7 mouse cellular contexts compared by ENCODE assay signal in the genomic region with DNA sequence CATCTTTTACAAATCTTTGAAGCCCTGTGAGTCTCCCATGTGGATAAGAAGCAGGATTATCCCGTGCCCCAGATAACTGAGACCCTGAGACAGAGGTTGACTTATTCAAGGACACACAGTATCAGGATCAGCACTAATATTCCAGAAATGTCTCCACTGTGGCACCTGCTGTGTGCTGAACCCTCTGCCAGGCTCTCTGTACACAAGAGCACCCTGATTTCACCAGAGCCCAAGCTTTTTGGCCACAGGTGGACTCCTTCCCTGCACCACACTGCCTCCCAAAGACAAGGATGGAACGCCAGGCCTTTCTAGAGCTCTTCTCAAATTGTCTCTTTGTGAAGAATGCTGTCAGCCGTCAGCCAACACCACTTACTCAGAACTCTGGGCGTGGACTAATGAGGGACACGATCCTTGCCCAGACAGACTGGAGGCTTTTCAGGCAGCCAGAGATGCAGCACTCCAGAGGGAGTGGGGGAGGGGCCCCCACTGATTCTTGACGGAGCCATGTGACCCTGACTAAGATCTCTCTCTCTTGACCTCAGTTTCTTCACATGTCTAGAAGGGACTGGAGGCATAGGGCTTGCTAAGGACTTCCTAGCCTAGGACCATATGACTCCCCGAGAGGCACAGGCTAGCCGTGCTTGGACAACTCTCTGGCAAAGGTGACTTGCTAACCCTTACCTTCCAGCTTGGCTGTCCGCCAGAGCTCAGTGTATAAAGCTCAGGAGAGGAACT.
DNase-seq lines count a peak whose midpoint lies in the region; TF ChIP-seq lines count a peak whose summit lies in the region.

No protein-coding gene starts in this region.

- no peaks in the 10 kb centered on the region for H3K79me2 ChIP-seq in heart, adult 2 months (replicated peaks; ENCODE audit: control insufficient read depth, insufficient read depth, low read length)
- no peaks in the 10 kb centered on the region for H3K79me2 ChIP-seq in myocyte (ENCODE audit: control insufficient read depth, insufficient read depth)

- H3K9ac ChIP-seq in heart, adult 2 months (ENCODE audit: low read depth, low read length), result no peak overlapping the region

- WGBS in heart, adult 2 months, result 30% methylated on average over 9 of the region's 9 CpGs

- peak overlapping the region; percentile 40; the same call in 1 of the 2 replicates for H3K27ac ChIP-seq in heart, adult 2 months

- TF ChIP-seq CTCF in heart, adult 2 months (IDR thresholded peaks at IDR 0.05), result peak; percentile 19; the same call in 1 of the 2 replicates

- intact Hi-C loops in heart, adult 2 months (cut with DNase I), result loop anchor here (5.0 kb wide), 3 partner anchors 37 to 88 kb away; no protein-coding TSS in a partner anchor

- H3K4me1 ChIP-seq in heart, adult 2 months (ENCODE audit: control insufficient read depth, insufficient read depth, low read length), result peaks cover 10% of the 10 kb centered on the region

- no peaks in the 10 kb centered on the region for H3K27me3 ChIP-seq in heart, adult 2 months (ENCODE audit: control insufficient read depth, insufficient read depth, low read length)
- H3K27me3 ChIP-seq in myocyte (ENCODE audit: control insufficient read depth, insufficient read depth, insufficient read length), result no peaks in the 10 kb centered on the region

- no peak for TF ChIP-seq POLR2A in heart, adult 2 months (IDR thresholded peaks at IDR 0.05; ENCODE audit: insufficient read depth, low read depth, low read length)
- no peak for TF ChIP-seq POLR2A in myocyte (IDR thresholded peaks at IDR 0.05; ENCODE audit: insufficient read length, low read depth)

- no peak overlapping the region for H3K4me3 ChIP-seq in heart, adult 2 months
- H3K4me3 ChIP-seq in myocyte, result peak overlapping the region; percentile 1

- peak; percentile 59; the same call in 1 of the 2 replicates for TF ChIP-seq EP300 in heart, adult 2 months (IDR thresholded peaks at IDR 0.05; ENCODE audit: insufficient read depth, low read depth, low read length)

- H3ac ChIP-seq in myocyte (ENCODE audit: control insufficient read depth, insufficient read length), result no peak overlapping the region

- no peaks in the 10 kb centered on the region for H3K36me3 ChIP-seq in heart, adult 2 months (ENCODE audit: control insufficient read depth, insufficient read depth, low read length)
- H3K36me3 ChIP-seq in myocyte (ENCODE audit: control insufficient read depth, insufficient read depth), result no peaks in the 10 kb centered on the region

- peak; percentile 38 for DNase-seq in ES-CJ7 (ENCODE audit: low read depth, low spot score)
- DNase-seq in NIH3T3 (ENCODE audit: low read depth), result peak; percentile 95
- DNase-seq in heart, adult 2 months, result peak; percentile 67 to 82
- DNase-seq in kidney, postnatal 14 days, result peak; percentile 55
- no peak for DNase-seq in liver
- no peak for DNase-seq in layer of hippocampus, postnatal 14 days (ENCODE audit: low spot score in 2 of 2)

- peak overlapping the region; percentile 71 for H3K4me2 ChIP-seq in myocyte (ENCODE audit: low read depth)

TF ChIP-seq in myocyte, 11 proteins besides CTCF, POLR2A, EP300 and RAD21:
- TF ChIP-seq USF1 (IDR thresholded peaks at IDR 0.05; ENCODE audit: low read depth) (peak; percentile 82), TCF3 (IDR thresholded peaks at IDR 0.05; ENCODE audit: insufficient read length, low read depth) (no peak), CEBPB (IDR thresholded peaks at IDR 0.05; ENCODE audit: insufficient read depth, poor library complexity, severe bottlenecking) (no peak), E2F4 (IDR thresholded peaks at IDR 0.05; ENCODE audit: insufficient read depth) (no peak), MYOD1 (IDR thresholded peaks at IDR 0.05; ENCODE audit: control insufficient read depth in 1 of 3, insufficient read length in 2 of 3, low read depth in 2 of 3) (peak in 2 of 3 experiments; percentile 26 to 67), SRF (IDR thresholded peaks at IDR 0.05; ENCODE audit: control insufficient read depth, insufficient read length, low read depth) (no peak), POLR2AphosphoS2 (IDR thresholded peaks at IDR 0.05; ENCODE audit: insufficient read length, low read depth) (no peak), MAX (IDR thresholded peaks at IDR 0.05; ENCODE audit: low read depth) (no peak), TCF12 (IDR thresholded peaks at IDR 0.05; ENCODE audit: insufficient read depth, poor library complexity, severe bottlenecking) (no peak), MYOG (IDR thresholded peaks at IDR 0.05; ENCODE audit: control insufficient read depth in 1 of 3, insufficient read depth in 1 of 3, insufficient read length in 2 of 3, low read depth in 2 of 3) (peak in 1 of 3 experiments; percentile 67), REST (IDR thresholded peaks at IDR 0.05; ENCODE audit: insufficient read depth, insufficient read length) (no peak)

Comparison
In these comparisons a context has a peak if more than half of its experiments do, and no peak if none do; other contexts are left out.
1. DNase-seq: peak in ES-CJ7 (single experiment), NIH3T3 (single experiment), heart, adult 2 months (2 of 2) and kidney, postnatal 14 days (single experiment); none in liver (single experiment) and layer of hippocampus, postnatal 14 days (0 of 2).